Mouse (Mus musculus): Measurements from ENCODE around the gene Atg14. TPM values are rescaled to one million over a fixed set of nuclear protein-coding genes. Genes with fewer than 3 reads are reported as not detected.

The Atg14 gene
- total and polyA plus RNA-seq, 3 experiments: 3.2 to 9.4 (median 3.6) TPM

Other genes starting within 250 kb of the Atg14 start
- 1.3 and 1.8 TPM in 2 replicates for gene Lgals3, start 202.9 kb downstream of the Atg14 start, total RNA-seq (2012; rRNA removed)
- gene Lgals3, start 202.9 kb downstream of the Atg14 start, total RNA-seq (2014; rRNA removed): not detected in 2 replicates
- gene Lgals3, start 202.9 kb downstream of the Atg14 start, polyA plus RNA-seq (2012; ENCODE audit: insufficient read length, low read depth): 0.29 and 0.30 TPM in 2 replicates
- 48.9 and 50.8 TPM in 2 replicates for gene Dlgap5, start 152.2 kb downstream of the Atg14 start, total RNA-seq (2012; rRNA removed)
- 53.5 and 59.9 TPM in 2 replicates for gene Dlgap5, start 152.2 kb downstream of the Atg14 start, total RNA-seq (2014; rRNA removed)
- 57.0 and 62.9 TPM in 2 replicates for gene Dlgap5, start 152.2 kb downstream of the Atg14 start, polyA plus RNA-seq (2012; ENCODE audit: insufficient read length, low read depth)
- gene Fbxo34, start 120.2 kb downstream of the Atg14 start, total RNA-seq (2012; rRNA removed): 11.9 and 12.8 TPM in 2 replicates
- gene Fbxo34, start 120.2 kb downstream of the Atg14 start, total RNA-seq (2014; rRNA removed): 11.1 and 11.6 TPM in 2 replicates
- gene Fbxo34, start 120.2 kb downstream of the Atg14 start, polyA plus RNA-seq (2012; ENCODE audit: insufficient read length, low read depth): 24.7 and 25.9 TPM in 2 replicates
- 19.8 and 23.2 TPM in 2 replicates for gene Ktn1, start 77.8 kb upstream of the Atg14 start, total RNA-seq (2012; rRNA removed)
- 25.6 and 31.1 TPM in 2 replicates for gene Ktn1, start 77.8 kb upstream of the Atg14 start, total RNA-seq (2014; rRNA removed)
- 56.5 and 69.7 TPM in 2 replicates for gene Ktn1, start 77.8 kb upstream of the Atg14 start, polyA plus RNA-seq (2012; ENCODE audit: insufficient read length, low read depth)